Mouse (Mus musculus) forebrain, embryonic 16.5 days (tissue): ENCODE data around the gene Camk2b. TPM values are rescaled to one million over a fixed set of nuclear protein-coding genes. Genes with fewer than 3 reads are reported as not detected.

Experiments used
- ATAC-seq: fragments of 200-750 bp; cut with Nextera tagmentation; 2 replicates; pipeline ENCODE4 v1.8.0; 2017; ENCODE audit warnings: mild to moderate bottlenecking, moderate library complexity
- H3K27ac ChIP-seq: fragments of 300-500 bp; sonication (generic); 2 replicates; pipeline ENCODE4 v1.5.1; 2014; ENCODE audit warnings: low read length, control low read depth
- H3K27me3 ChIP-seq: fragments of 300-500 bp; sonication (generic); replicated peaks from 2 replicates; pipeline ENCODE4 v1.6.1; 2014; ENCODE audit warnings: low read length; ENCODE audit not compliant: control insufficient read depth, insufficient read depth
- H3K36me3 ChIP-seq: fragments of 300-500 bp; sonication (generic); 2 replicates; pipeline ENCODE4 v1.6.1; 2014; ENCODE audit not compliant: control insufficient read depth, insufficient read depth
- H3K4me1 ChIP-seq: fragments of 300-500 bp; sonication (generic); replicated peaks from 2 replicates; pipeline ENCODE4 v1.6.1; 2014; ENCODE audit warnings: low read length; ENCODE audit not compliant: control insufficient read depth, insufficient read depth
- H3K4me2 ChIP-seq: fragments of 300-500 bp; sonication (generic); 2 replicates; pipeline ENCODE4 v1.6.1; 2014; ENCODE audit warnings: mild to moderate bottlenecking, low read length, control low read depth
- H3K4me3 ChIP-seq: fragments of 300-500 bp; sonication (generic); replicated peaks from 2 replicates; pipeline ENCODE4 v1.5.1; 2014; ENCODE audit warnings: mild to moderate bottlenecking, low read length, control low read depth
- H3K9ac ChIP-seq: fragments of 300-500 bp; sonication (generic); replicated peaks from 2 replicates; pipeline ENCODE4 v1.6.1; 2014; ENCODE audit warnings: low read depth, low read length, control low read depth
- H3K9me3 ChIP-seq: fragments of 300-500 bp; sonication (generic); 2 replicates; pipeline ENCODE4 v1.6.1; 2016; ENCODE audit warnings: low read length; ENCODE audit not compliant: control insufficient read depth
- WGBS: fragments of 180-500 bp; shearing (Covaris S2); extraction: QIAGEN DNeasy Blood & Tissue Kit; methylation state at CpG from one replicate; pipeline ENCODE4 v1.1.7; 2014; 5-methylcytosine and 5-hydroxymethylcytosine counted together
- polyA plus RNA-seq: library from polyadenylated mRNA; unstranded; fragments of >200 nt; fragmentation: Nextera tagmentation; extraction: Ambion mirVana; gene quantifications from 2 replicates; pipeline ENCODE4 v1.2.1, GENCODE M21; 2015

The Camk2b gene
- polyA plus RNA-seq, 1 experiment from 2014 or later, result 171 TPM

DNA sequence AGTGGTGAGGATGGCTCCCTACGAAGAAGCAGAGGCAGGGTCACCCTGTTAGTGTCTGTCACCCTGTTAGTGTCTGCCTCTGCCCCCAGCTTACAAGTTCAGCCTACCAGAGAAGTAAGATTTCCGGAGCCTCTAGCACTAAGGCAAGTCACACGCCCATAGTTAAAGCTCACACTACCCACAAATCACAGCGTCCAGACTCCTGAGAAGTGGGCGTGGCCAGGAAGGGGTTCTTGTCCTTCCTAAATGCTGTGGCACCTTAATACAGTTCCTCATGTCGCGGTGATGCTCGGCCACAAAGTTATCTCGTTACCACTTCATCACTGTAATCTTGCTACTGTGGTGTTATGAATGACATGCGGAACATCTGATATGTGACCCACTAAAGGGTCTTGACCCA lies 78.0 kb downstream of the Camk2b start:
- Histone ChIP-seq H3K36me3 (peaks cover 3% of the 10 kb centered on the region; the same call in 1 of the 2 replicates), H3K4me3 (no peak overlapping the region), H3K4me2 (no peak overlapping the region), H3K9me3 (no peaks in the 10 kb centered on the region), H3K27ac (no peak overlapping the region), H3K4me1 (no peaks in the 10 kb centered on the region), H3K9ac (no peak overlapping the region), H3K27me3 (no peaks in the 10 kb centered on the region; the same call in 1 of the 2 replicates)
- 87% methylated on average over 10 of the region's 10 CpGs for WGBS
- ATAC-seq, result no peak

DNA sequence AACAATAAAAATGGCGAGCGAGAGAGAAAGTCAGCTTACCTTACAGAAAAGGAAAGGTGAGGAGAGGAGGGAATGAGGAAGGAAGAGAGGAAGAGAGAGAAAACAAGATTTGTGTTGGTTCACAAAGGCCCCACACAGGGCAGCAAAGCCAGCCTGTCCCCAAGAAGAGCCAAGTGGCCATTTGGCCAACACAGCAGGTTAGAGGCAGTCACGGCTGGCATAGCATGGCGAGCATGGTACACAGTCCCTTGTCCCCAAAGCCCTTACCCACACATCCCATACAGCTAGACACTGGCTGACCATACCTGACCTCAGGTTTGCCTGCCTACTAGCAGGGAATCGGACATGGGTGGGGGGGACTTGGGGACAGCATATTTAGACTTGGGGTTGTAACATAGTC lies 82.5 kb downstream of the Camk2b start:
- no peak overlapping the region for H3K27ac ChIP-seq
- no peak for ATAC-seq
- no peak overlapping the region for H3K9ac ChIP-seq
- 93% methylated on average over 5 of the region's 5 CpGs for WGBS
- no peaks in the 10 kb centered on the region for H3K4me1 ChIP-seq
- H3K4me2 ChIP-seq, result no peak overlapping the region
- no peak overlapping the region for H3K4me3 ChIP-seq
- peaks cover 2% of the 10 kb centered on the region; the same call in 1 of the 2 replicates for H3K36me3 ChIP-seq
- no peaks in the 10 kb centered on the region; the same call in 1 of the 2 replicates for H3K27me3 ChIP-seq
- no peaks in the 10 kb centered on the region for H3K9me3 ChIP-seq

DNA sequence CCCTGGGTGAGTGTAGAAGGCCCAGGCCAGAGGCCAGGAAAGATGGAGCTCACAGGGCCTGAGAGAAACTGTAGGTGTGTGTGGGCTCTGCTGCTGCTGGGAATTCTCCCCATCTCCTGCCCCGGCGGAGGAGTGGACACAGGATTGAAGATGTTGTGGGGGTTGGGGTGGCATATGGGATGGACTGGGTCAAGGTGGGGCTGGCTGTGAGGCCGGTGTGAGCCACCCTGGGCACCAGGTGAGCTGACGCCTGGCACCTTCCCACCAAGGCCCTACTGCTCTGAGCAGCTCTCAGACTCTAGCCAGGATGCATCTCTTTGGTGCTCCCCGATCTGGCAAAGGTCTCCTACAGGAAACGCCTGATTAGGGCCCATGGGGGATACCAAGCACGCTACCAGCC lies 84.8 kb downstream of the Camk2b start:
- WGBS, result 92% methylated on average over 7 of the region's 7 CpGs
- Histone ChIP-seq H3K4me2 (no peak overlapping the region), H3K27me3 (no peaks in the 10 kb centered on the region; the same call in 1 of the 2 replicates), H3K4me3 (no peak overlapping the region), H3K4me1 (no peaks in the 10 kb centered on the region), H3K27ac (no peak overlapping the region), H3K9me3 (no peaks in the 10 kb centered on the region), H3K9ac (no peak overlapping the region), H3K36me3 (peaks cover 2% of the 10 kb centered on the region; the same call in 1 of the 2 replicates)
- ATAC-seq, result no peak

DNA sequence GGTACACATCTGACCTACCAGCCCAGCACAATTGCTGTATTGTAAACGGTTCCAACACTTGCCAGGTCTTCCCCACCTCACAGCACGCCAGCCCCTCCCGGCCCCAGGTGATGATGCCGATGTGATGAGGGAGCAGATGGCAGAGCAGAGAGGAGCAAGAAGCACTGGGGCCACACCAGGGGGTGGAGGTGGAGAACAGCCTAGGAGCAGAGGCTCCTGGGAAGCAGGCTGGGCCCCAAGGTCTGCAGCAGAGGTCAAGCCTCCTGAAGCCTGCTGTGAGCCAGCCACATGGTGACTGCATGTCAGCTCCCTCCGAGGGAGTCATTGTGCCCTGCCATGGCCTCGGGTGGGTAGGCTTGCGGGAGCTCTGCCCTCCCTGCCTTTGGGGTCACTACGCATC lies 85.6 kb downstream of the Camk2b start:
- H3K4me1 ChIP-seq, result no peaks in the 10 kb centered on the region
- H3K9me3 ChIP-seq, result no peaks in the 10 kb centered on the region
- H3K36me3 ChIP-seq, result peaks cover 2% of the 10 kb centered on the region; the same call in 1 of the 2 replicates
- no peak overlapping the region for H3K9ac ChIP-seq
- H3K4me3 ChIP-seq, result no peak overlapping the region
- ATAC-seq, result no peak
- no peak overlapping the region for H3K4me2 ChIP-seq
- 77% methylated on average over 8 of the region's 8 CpGs for WGBS
- no peak overlapping the region for H3K27ac ChIP-seq
- H3K27me3 ChIP-seq, result no peaks in the 10 kb centered on the region; the same call in 1 of the 2 replicates

DNA sequence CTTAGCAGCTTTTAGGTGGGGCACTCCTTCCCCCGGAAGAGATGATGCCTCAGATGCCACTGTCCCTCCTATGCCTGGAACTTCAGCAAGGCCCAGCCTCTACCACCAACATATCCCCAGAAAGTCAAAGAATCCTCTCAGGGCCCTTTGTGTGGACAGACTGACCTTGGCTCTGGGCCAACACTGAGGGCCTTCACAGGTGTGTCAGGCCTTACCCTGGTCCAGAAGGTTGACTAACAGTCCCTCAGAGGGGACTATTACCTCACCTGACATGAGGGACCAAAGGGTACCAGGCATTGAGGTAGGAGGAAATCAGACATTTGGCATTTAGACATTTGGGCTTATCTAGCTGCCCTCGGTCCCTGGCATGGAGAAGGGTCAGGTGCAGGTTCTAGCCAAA lies 86.1 kb downstream of the Camk2b start:
- no peaks in the 10 kb centered on the region; the same call in 1 of the 2 replicates for H3K27me3 ChIP-seq
- H3K36me3 ChIP-seq, result peaks cover 2% of the 10 kb centered on the region; the same call in 1 of the 2 replicates
- H3K4me3 ChIP-seq, result no peak overlapping the region
- no peak overlapping the region for H3K4me2 ChIP-seq
- 94% methylated on average over 2 of the region's 2 CpGs for WGBS
- H3K9me3 ChIP-seq, result no peaks in the 10 kb centered on the region
- no peak for ATAC-seq
- no peak overlapping the region for H3K27ac ChIP-seq
- no peak overlapping the region for H3K9ac ChIP-seq
- no peaks in the 10 kb centered on the region for H3K4me1 ChIP-seq

DNA sequence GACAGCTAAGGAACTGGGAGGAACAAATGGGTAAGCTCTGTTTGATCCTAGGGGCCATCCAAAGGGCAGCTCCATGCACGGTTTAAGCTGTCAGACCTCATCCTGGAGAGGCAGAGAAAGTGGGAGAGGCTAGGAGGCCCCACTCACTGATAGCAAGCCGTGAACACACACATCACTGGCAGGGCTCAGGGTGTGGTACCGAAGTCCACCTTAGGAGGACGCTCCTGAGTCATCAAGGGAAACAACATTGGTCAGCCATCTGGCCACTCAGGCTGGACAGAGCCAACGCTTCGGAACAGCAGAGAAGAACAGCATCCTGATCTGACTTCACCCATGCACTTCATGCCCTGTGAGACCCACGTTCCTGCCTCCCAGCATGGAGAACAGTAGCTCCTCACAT lies 87.1 kb downstream of the Camk2b start:
- no peak overlapping the region for H3K4me2 ChIP-seq
- H3K27me3 ChIP-seq, result no peaks in the 10 kb centered on the region
- H3K4me3 ChIP-seq, result no peak overlapping the region
- no peaks in the 10 kb centered on the region for H3K9me3 ChIP-seq
- WGBS, result 92% methylated on average over 7 of the region's 7 CpGs
- H3K27ac ChIP-seq, result no peak overlapping the region
- no peak for ATAC-seq
- H3K9ac ChIP-seq, result no peak overlapping the region
- peaks cover 2% of the 10 kb centered on the region; the same call in 1 of the 2 replicates for H3K36me3 ChIP-seq
- no peaks in the 10 kb centered on the region for H3K4me1 ChIP-seq

DNA sequence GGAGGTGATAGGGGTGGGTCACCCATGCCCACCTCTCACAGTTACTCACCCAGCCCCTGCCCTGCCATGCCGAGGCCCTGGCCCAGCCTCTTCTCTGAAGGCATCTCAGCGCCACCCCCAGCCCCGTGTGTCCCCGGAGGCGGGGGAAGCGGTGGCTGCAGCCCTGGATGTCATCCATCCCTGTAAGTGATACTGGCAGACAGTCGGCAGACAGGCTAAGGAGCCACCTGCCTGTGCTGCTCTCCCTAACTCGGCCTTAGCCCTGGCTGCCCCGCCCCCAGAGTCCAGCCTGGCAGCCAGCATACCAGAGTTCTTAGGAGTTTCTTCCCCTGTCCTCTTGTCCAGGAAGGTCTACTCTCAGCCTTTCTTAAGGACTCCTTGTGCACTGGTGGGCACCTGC lies 90.1 kb downstream of the Camk2b start:
- no peak for ATAC-seq
- H3K4me1 ChIP-seq, result no peaks in the 10 kb centered on the region
- no peaks in the 10 kb centered on the region for H3K27me3 ChIP-seq
- no peak overlapping the region for H3K27ac ChIP-seq
- no peak overlapping the region for H3K4me2 ChIP-seq
- 19% methylated on average over 9 of the region's 9 CpGs for WGBS
- H3K9me3 ChIP-seq, result no peaks in the 10 kb centered on the region
- H3K9ac ChIP-seq, result no peak overlapping the region
- no peak overlapping the region for H3K4me3 ChIP-seq
- H3K36me3 ChIP-seq, result peaks cover 4% of the 10 kb centered on the region

DNA sequence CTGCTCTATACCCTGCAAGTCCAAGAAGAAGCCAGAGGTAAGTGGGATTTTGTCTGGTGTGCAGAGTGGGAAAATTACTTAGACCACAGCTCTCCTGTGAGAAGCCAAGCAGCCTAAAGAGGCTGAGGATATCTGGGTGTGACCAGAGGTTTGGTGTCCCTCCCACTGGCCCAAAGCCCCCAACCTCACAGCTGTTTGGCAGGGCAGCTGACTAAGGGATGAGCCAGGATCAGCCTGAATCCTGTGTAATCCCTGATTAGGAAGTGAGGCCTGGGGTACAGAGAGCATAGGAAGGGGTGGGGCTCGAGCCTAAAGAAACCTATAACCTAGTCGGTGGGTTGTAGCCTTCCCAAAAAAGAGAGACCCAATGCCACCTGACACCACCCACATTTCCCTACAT lies 91.1 kb downstream of the Camk2b start:
- Histone ChIP-seq H3K4me1 (no peaks in the 10 kb centered on the region), H3K4me3 (no peak overlapping the region), H3K4me2 (no peak overlapping the region), H3K9ac (no peak overlapping the region), H3K27ac (no peak overlapping the region), H3K36me3 (peaks cover 4% of the 10 kb centered on the region), H3K9me3 (no peaks in the 10 kb centered on the region), H3K27me3 (no peaks in the 10 kb centered on the region)
- 67% methylated on average over 2 of the region's 2 CpGs for WGBS
- no peak for ATAC-seq

DNA sequence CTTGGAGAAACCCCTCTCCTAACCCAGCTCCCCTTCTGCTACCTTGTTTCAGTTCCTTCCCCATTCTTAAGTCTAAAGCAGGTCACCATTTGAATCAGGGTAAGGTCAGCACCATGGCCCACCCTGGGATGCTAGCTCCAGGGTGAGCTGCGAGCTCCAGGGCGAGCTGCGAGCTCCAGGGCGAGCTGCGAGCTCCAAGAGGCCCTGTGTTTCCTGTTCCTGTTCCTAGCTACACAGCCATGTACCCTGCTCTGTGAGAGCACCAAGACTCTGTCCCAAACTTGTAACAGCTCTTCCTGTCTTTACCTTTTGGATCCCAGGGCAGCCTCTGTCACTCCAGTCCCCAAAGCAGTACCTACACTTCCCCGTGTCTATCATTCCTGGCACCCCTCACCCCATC lies 92.1 kb downstream of the Camk2b start:
- H3K4me2 ChIP-seq, result no peak overlapping the region
- no peak overlapping the region for H3K9ac ChIP-seq
- peaks cover 11% of the 10 kb centered on the region for H3K36me3 ChIP-seq
- H3K9me3 ChIP-seq, result no peaks in the 10 kb centered on the region
- H3K27me3 ChIP-seq, result no peaks in the 10 kb centered on the region
- H3K4me3 ChIP-seq, result no peak overlapping the region
- H3K27ac ChIP-seq, result no peak overlapping the region
- 80% methylated on average over 6 of the region's 6 CpGs for WGBS
- no peak for ATAC-seq
- H3K4me1 ChIP-seq, result no peaks in the 10 kb centered on the region

DNA sequence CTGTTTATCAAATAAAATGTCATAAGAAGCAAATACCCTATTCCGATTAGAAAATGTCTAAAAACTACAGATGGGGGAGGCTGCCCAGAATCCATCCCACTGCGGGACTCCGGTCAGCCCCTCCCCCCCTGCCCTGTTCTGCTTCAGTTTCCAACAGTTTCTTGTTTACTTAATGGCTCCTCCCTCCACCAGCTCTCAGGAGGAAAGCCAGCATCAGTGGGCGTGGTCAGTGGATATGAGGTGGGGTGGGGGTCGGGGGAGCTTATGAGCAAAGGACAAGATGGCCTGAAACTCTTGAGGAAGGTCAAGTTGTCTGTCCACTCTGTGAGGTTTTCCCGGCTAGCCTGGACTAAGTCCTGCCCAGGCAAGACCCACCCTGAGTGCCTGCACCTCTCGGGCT lies 93.0 kb downstream of the Camk2b start:
- Histone ChIP-seq H3K9me3 (no peaks in the 10 kb centered on the region), H3K27ac (no peak overlapping the region), H3K4me2 (no peak overlapping the region), H3K4me1 (no peaks in the 10 kb centered on the region), H3K36me3 (peaks cover 14% of the 10 kb centered on the region), H3K4me3 (no peak overlapping the region), H3K9ac (no peak overlapping the region), H3K27me3 (no peaks in the 10 kb centered on the region)
- 54% methylated on average over 7 of the region's 7 CpGs for WGBS
- no peak for ATAC-seq
